Mouse (Mus musculus) ES-E14 (cell line): Measurements from ENCODE around the gene Slc6a5. TPM values are rescaled to one million over a fixed set of nuclear protein-coding genes. Genes with fewer than 3 reads are reported as not detected.

Source experiments
- DNase-seq: peaks from one replicate; pipeline ENCODE4 v3.0.0-alpha.2; 2013; ENCODE audit warnings: low read depth, low spot score
- H3K27ac ChIP-seq: 2 replicates; pipeline ENCODE4 v1.5.1; 2012; ENCODE audit warnings: low read depth, mild to moderate bottlenecking, low read length, moderate library complexity, mixed read lengths; ENCODE audit not compliant: poor library complexity, insufficient read depth, severe bottlenecking
- H3K36me3 ChIP-seq: 2 replicates; pipeline ENCODE4 v1.6.1; 2012; ENCODE audit warnings: mild to moderate bottlenecking, low read length, moderate library complexity, mixed read lengths; ENCODE audit not compliant: control insufficient read depth, poor library complexity, insufficient read depth, severe bottlenecking
- H3K4me1 ChIP-seq, 2 experiments: fragments of 150-350 bp in 1 of 2; sonication (generic) in 1 of 2; 2 replicates each; pipeline ENCODE4 v1.6.1; 2012; ENCODE audit warnings: low read length in 2 of 2, mild to moderate bottlenecking in 1 of 2, mixed read lengths in 1 of 2; ENCODE audit not compliant: control insufficient read depth in 2 of 2, insufficient read depth in 2 of 2, poor library complexity in 1 of 2
- H3K4me3 ChIP-seq, 2 experiments: fragments of 150-350 bp in 1 of 2; sonication (generic) in 1 of 2; 2 replicates each; pipeline ENCODE4 v1.5.1; 2012; ENCODE audit warnings: low read length in 2 of 2, low read depth in 1 of 2, mild to moderate bottlenecking in 1 of 2, mixed read lengths in 1 of 2; ENCODE audit not compliant: insufficient read depth in 1 of 2, poor library complexity in 1 of 2, severe bottlenecking in 1 of 2
- H3K9ac ChIP-seq: 2 replicates; pipeline ENCODE4 v1.6.1; 2012; ENCODE audit warnings: low read depth, mild to moderate bottlenecking, low read length, mixed read lengths; ENCODE audit not compliant: poor library complexity, insufficient read depth, severe bottlenecking
- H3K9me3 ChIP-seq: fragments of 150-350 bp; sonication (generic); 2 replicates; pipeline ENCODE4 v1.6.1; 2012; ENCODE audit warnings: low read depth, mild to moderate bottlenecking, low read length; ENCODE audit not compliant: control insufficient read depth, insufficient read depth
- CHD2 ChIP-seq: IDR thresholded peaks from 2 replicates; pipeline ENCODE4 v1.6.1; 2014; ENCODE audit warnings: mild to moderate bottlenecking, low read depth, low read length, inconsistent platforms
- HCFC1 ChIP-seq: IDR thresholded peaks from 2 replicates; pipeline ENCODE4 v1.6.1; 2012; ENCODE audit warnings: low read length, inconsistent platforms, borderline replicate concordance; ENCODE audit not compliant: insufficient read depth
- MAFK ChIP-seq: IDR thresholded peaks from 2 replicates; pipeline ENCODE4 v1.6.1; 2014; ENCODE audit warnings: mild to moderate bottlenecking, low read depth, low read length, inconsistent platforms; ENCODE audit not compliant: insufficient read depth
- ZC3H11A ChIP-seq: IDR thresholded peaks from 2 replicates; pipeline ENCODE4 v1.6.1; 2012; ENCODE audit warnings: low read depth, mild to moderate bottlenecking, inconsistent platforms, low read length, borderline replicate concordance
- ZNF384 ChIP-seq: IDR thresholded peaks from 2 replicates; pipeline ENCODE4 v1.6.1; 2012; ENCODE audit warnings: low read depth, low read length, inconsistent platforms
- in situ Hi-C, 2 experiments: fragments of 600-800 bp; cut with MboI; formaldehyde crosslinking; loops; one replicate each; pipeline ENCODE4 v1.15.1; 2025; ENCODE audit warnings: low sequenced_read_pairs in 2 of 2, inconsistent platforms in 1 of 2; ENCODE audit not compliant: unreplicated experiment in 2 of 2
- total RNA-seq: library from RNA; depleted of rRNA; stranded (reverse); fragments of 300-350 nt; gene quantifications from 2 replicates; pipeline ENCODE4 v1.2.3, GENCODE M21; 2012

Gene Slc6a5
- total RNA-seq, 1 experiment = 0.36 TPM

DNA sequence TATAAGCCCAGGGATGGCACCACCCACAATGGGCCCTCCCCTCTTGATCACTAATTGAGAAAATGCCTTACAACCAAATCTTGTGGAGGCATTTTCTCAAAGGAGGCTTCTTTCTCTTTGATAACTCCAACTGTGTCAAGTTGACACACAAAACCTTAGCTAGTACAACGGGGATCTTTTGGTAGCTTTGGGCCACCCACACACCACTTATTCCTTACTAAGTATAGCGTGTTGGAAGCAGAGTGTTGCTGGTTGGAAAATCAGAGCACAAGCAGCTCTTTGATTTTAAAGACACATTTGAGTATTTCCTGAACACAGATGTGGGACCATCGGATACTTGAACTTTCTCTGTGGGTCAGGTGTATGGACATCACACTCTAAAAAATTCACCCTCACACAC, 26.9 kb downstream of the Slc6a5 start:
- no peak for DNase-seq
- H3K4me1 ChIP-seq = peaks cover 0 to 17% of the 10 kb centered on the region in 2 experiments; a peak in 2 of 4 replicates
- no peak overlapping the region for H3K27ac ChIP-seq
- H3K4me3 ChIP-seq = no peak overlapping the region
- H3K9ac ChIP-seq = no peak overlapping the region
- TF ChIP-seq ZC3H11A (no peak), ZNF384 (no peak), MAFK (no peak), CHD2 (no peak), HCFC1 (no peak)
- H3K9me3 ChIP-seq = no peaks in the 10 kb centered on the region
- in situ Hi-C loops = no loop called here
- no peaks in the 10 kb centered on the region for H3K36me3 ChIP-seq

DNA sequence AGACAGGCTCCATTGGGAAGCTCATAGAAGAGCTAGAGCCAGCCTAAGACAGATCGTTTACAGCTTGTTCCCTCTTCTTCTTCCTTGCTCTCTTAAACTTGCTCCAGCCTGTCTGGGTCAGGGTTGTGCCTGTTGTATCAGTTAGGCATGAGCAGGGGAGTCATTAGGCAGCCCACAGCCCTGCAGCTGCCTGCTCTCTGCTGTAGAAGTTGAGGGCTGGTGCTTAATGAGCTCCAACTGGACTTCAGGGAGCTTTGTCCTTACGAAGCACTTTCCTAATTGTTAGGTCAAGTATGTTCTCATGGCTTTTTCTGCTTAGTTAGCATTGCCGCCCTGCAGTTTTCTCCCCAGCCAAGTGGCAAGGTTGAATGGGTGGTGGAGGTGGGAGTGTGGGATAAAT, 32.1 kb downstream of the Slc6a5 start:
- H3K4me1 ChIP-seq = no peaks in the 10 kb centered on the region
- H3K9ac ChIP-seq = no peak overlapping the region
- no peak for TF ChIP-seq ZNF384
- no peak for TF ChIP-seq CHD2
- no peak for TF ChIP-seq MAFK
- no peak for TF ChIP-seq HCFC1
- no peak for TF ChIP-seq ZC3H11A
- no peaks in the 10 kb centered on the region for H3K9me3 ChIP-seq
- no peaks in the 10 kb centered on the region for H3K36me3 ChIP-seq
- H3K4me3 ChIP-seq = no peak overlapping the region
- no peak for DNase-seq
- in situ Hi-C loops = no loop called here
- no peak overlapping the region for H3K27ac ChIP-seq

DNA sequence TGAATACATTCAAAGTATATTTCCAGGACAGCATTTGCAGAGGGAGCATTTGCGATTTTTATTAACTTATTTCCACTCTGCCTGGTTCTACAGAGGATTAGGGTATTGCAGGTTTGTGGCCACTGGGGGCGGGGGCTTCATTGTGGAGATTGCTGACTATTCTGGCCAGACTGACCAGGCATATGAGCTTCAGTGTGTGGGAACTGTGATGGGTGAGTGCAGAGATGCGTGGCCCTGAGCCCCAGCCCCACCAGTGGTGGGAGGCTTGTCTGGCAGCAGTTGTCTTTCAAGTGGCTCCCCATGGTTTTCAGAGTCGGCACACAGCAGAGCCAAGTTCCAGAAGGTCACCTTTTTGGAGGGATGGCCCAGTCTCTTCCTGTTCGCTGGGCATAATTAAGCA, 32.5 kb downstream of the Slc6a5 start:
- TF ChIP-seq HCFC1 = no peak
- no peak for TF ChIP-seq ZC3H11A
- TF ChIP-seq CHD2 = no peak
- no peak for TF ChIP-seq MAFK
- no peak for TF ChIP-seq ZNF384
- no peaks in the 10 kb centered on the region for H3K4me1 ChIP-seq
- no peak overlapping the region for H3K4me3 ChIP-seq
- DNase-seq = no peak
- no peaks in the 10 kb centered on the region for H3K36me3 ChIP-seq
- no peaks in the 10 kb centered on the region for H3K9me3 ChIP-seq
- in situ Hi-C loops = no loop called here
- H3K9ac ChIP-seq = no peak overlapping the region
- H3K27ac ChIP-seq = no peak overlapping the region

DNA sequence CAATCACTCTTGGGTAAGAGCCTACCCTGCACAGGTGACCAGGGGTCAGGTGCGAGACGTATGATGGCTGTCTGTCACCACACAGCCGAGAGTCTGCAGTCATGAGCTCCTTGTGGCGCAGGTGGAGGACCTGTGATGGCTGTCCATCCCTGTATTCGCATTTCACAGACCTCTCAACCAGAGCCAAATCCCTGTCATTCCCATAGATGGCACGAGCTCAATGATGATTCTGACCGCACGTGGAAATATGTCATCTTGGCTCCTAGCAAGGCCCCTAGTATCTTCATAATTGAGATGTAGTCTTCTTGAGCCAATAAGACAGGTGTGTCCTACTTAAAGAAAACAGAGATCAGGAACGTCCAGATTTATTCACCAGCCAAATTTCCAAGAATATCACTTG, 36.7 kb downstream of the Slc6a5 start:
- Histone ChIP-seq H3K27ac (no peak overlapping the region), H3K36me3 (no peaks in the 10 kb centered on the region), H3K4me1 (no peaks in the 10 kb centered on the region), H3K4me3 (no peak overlapping the region), H3K9ac (no peak overlapping the region), H3K9me3 (no peaks in the 10 kb centered on the region)
- no peak for DNase-seq
- TF ChIP-seq CHD2 (no peak), ZNF384 (no peak), HCFC1 (no peak), ZC3H11A (no peak), MAFK (no peak)
- in situ Hi-C loops = no loop called here
